ENCODE assay signal across 17 mouse cellular contexts in genomic region chr16:18126211-18126610, GRCm38 (mm10). TPM values are rescaled to one million over a fixed set of nuclear protein-coding genes. Genes with fewer than 3 reads are reported as not detected.
DNase-seq lines count a peak whose midpoint lies in the region; ATAC-seq lines count a peak whose summit lies in the region.
"Had no signal": no experiment of that assay in that cellular context is flagged by ENCODE, and none has a peak within 500 bp of the region (broad histone marks: within the 10 kb centered on the region; RNA-seq: fewer than 3 reads in every experiment).

No protein-coding gene starts in this region.

- no peaks in the 10 kb centered on the region for H3K36me3 ChIP-seq in hindbrain, embryonic 14.5 days (replicated peaks; ENCODE audit: control insufficient read depth, insufficient read depth)
- no peaks in the 10 kb centered on the region for H3K36me3 ChIP-seq in hindbrain, embryonic 11.5 days (ENCODE audit: control insufficient read depth, insufficient read depth, low read length)
- H3K36me3 ChIP-seq in midbrain, embryonic 15.5 days (replicated peaks) = no peaks in the 10 kb centered on the region
- H3K36me3 ChIP-seq in midbrain, embryonic 13.5 days = no peaks in the 10 kb centered on the region
- H3K36me3 ChIP-seq: embryonic facial prominence, embryonic 15.5 days; forebrain, embryonic 10.5 days; G1E; heart, embryonic 12.5 days had no signal

- 79% methylated on average over 3 of the region's 3 CpGs for WGBS in hindbrain, embryonic 14.5 days
- 81% methylated on average over 3 of the region's 3 CpGs for WGBS in hindbrain, embryonic 11.5 days
- WGBS in midbrain, embryonic 15.5 days = 81% methylated on average over 3 of the region's 3 CpGs
- 78% methylated on average over 3 of the region's 3 CpGs for WGBS in midbrain, embryonic 13.5 days

- ATAC-seq in hindbrain, embryonic 14.5 days (ENCODE audit: low FRiP score) = no peak
- ATAC-seq in hindbrain, embryonic 11.5 days (ENCODE audit: low FRiP score) = no peak
- ATAC-seq in midbrain, embryonic 15.5 days (replicated peaks) = no peak
- ATAC-seq in midbrain, embryonic 13.5 days = no peak
- ATAC-seq: inflammation-experienced regulatory T-cells, adult 6 months had no signal

- H3K4me3 ChIP-seq in hindbrain, embryonic 14.5 days (replicated peaks; ENCODE audit: low read length) = no peak overlapping the region
- no peak overlapping the region for H3K4me3 ChIP-seq in hindbrain, embryonic 11.5 days (ENCODE audit: low read depth, low read length)
- no peak overlapping the region for H3K4me3 ChIP-seq in midbrain, embryonic 15.5 days
- H3K4me3 ChIP-seq in midbrain, embryonic 13.5 days (replicated peaks) = no peak overlapping the region
- H3K4me3 ChIP-seq: erythroblast, embryonic 14.5 days had no signal

- no peak overlapping the region; the same call in 1 of the 2 replicates for H3K9ac ChIP-seq in hindbrain, embryonic 14.5 days
- no peak overlapping the region for H3K9ac ChIP-seq in hindbrain, embryonic 11.5 days (ENCODE audit: low read depth, low read length)
- no peak overlapping the region for H3K9ac ChIP-seq in midbrain, embryonic 15.5 days
- no peak overlapping the region for H3K9ac ChIP-seq in midbrain, embryonic 13.5 days (replicated peaks)
- H3K9ac ChIP-seq: embryonic facial prominence, embryonic 15.5 days; heart, embryonic 12.5 days had no signal

- peak; percentile 37 for DNase-seq in cerebellum, adult 8-10 months
- no peak for DNase-seq in cerebellum, adult 11 months
- DNase-seq in hindbrain, embryonic 14.5 days (ENCODE audit: low spot score) = no peak
- no peak for DNase-seq in hindbrain, embryonic 11.5 days (ENCODE audit: low spot score)
- DNase-seq: adrenal gland, postnatal 10 days; embryo, embryonic 11 days; gastrocnemius, adult 2 months; gastrocnemius, postnatal 25 days; kidney, adult 8-10 months had no signal

- H3K27me3 ChIP-seq in hindbrain, embryonic 14.5 days (ENCODE audit: control insufficient read depth, insufficient read depth, low read length) = peaks cover 9% of the 10 kb centered on the region
- peaks cover 32% of the 10 kb centered on the region for H3K27me3 ChIP-seq in hindbrain, embryonic 11.5 days (ENCODE audit: control insufficient read depth, insufficient read depth, low read length)
- H3K27me3 ChIP-seq in midbrain, embryonic 15.5 days (replicated peaks) = peaks cover 7% of the 10 kb centered on the region; the same call in 1 of the 2 replicates
- H3K27me3 ChIP-seq in midbrain, embryonic 13.5 days = peaks cover 39% of the 10 kb centered on the region

- no peak overlapping the region for H3K27ac ChIP-seq in hindbrain, embryonic 14.5 days
- H3K27ac ChIP-seq in hindbrain, embryonic 11.5 days (ENCODE audit: low read depth, low read length) = no peak overlapping the region
- no peak overlapping the region for H3K27ac ChIP-seq in midbrain, embryonic 15.5 days
- H3K27ac ChIP-seq in midbrain, embryonic 13.5 days = no peak overlapping the region
- H3K27ac ChIP-seq: embryonic facial prominence, embryonic 15.5 days; forebrain, embryonic 10.5 days; gastrocnemius, adult 2 months had no signal

- H3K4me1 ChIP-seq in hindbrain, embryonic 14.5 days (replicated peaks; ENCODE audit: control insufficient read depth, insufficient read depth, low read length) = peaks cover 28% of the 10 kb centered on the region
- H3K4me1 ChIP-seq in hindbrain, embryonic 11.5 days (replicated peaks; ENCODE audit: control insufficient read depth, insufficient read depth, low read length) = peaks cover 6% of the 10 kb centered on the region; the same call in 1 of the 2 replicates
- H3K4me1 ChIP-seq in midbrain, embryonic 15.5 days = peaks cover 38% of the 10 kb centered on the region
- peaks cover 36% of the 10 kb centered on the region for H3K4me1 ChIP-seq in midbrain, embryonic 13.5 days (replicated peaks)

- H3K9me3 ChIP-seq in hindbrain, embryonic 14.5 days (ENCODE audit: control insufficient read depth, low read length) = no peaks in the 10 kb centered on the region
- H3K9me3 ChIP-seq in hindbrain, embryonic 11.5 days (ENCODE audit: control insufficient read depth, low read length) = no peaks in the 10 kb centered on the region
- H3K9me3 ChIP-seq in midbrain, embryonic 15.5 days = no peaks in the 10 kb centered on the region
- H3K9me3 ChIP-seq in midbrain, embryonic 13.5 days = no peaks in the 10 kb centered on the region
- H3K9me3 ChIP-seq: embryonic facial prominence, embryonic 15.5 days; forebrain, embryonic 10.5 days; heart, embryonic 12.5 days had no signal

- H3K4me2 ChIP-seq in hindbrain, embryonic 14.5 days (replicated peaks) = peak overlapping the region; percentile 82; the same call in 1 of the 2 replicates
- H3K4me2 ChIP-seq in hindbrain, embryonic 11.5 days (replicated peaks; ENCODE audit: low read depth, low read length) = no peak overlapping the region
- peak overlapping the region; percentile 77; the same call in 1 of the 2 replicates for H3K4me2 ChIP-seq in midbrain, embryonic 15.5 days
- no peak overlapping the region for H3K4me2 ChIP-seq in midbrain, embryonic 13.5 days (replicated peaks)

RNA-seq across cellular contexts. Expression of gene Rtn4r, which starts 1.2 kb away (rescaled TPM):
- polyA plus RNA-seq in hindbrain, embryonic 14.5 days (2014; fragmentation: Nextera tagmentation; extraction: Ambion mirVana) = 22.7 and 26.2 TPM in 2 replicates
- 3.3 and 3.4 TPM in 2 replicates for polyA plus RNA-seq in hindbrain, embryonic 11.5 days (2014; fragmentation: Nextera tagmentation; extraction: Ambion mirVana)
- 25.0 and 27.2 TPM in 2 replicates for polyA plus RNA-seq in midbrain, embryonic 15.5 days (2015; fragmentation: Nextera tagmentation; extraction: Ambion mirVana)
- 10.4 and 13.4 TPM in 2 replicates for polyA plus RNA-seq in midbrain, embryonic 13.5 days (2015; fragmentation: Nextera tagmentation; extraction: Ambion mirVana)
- polyA plus RNA-seq: G1E; inflammation-experienced regulatory T-cells, adult 6 months had no signal

RNA-seq across cellular contexts. Expression of gene Prodh, which starts 36.2 kb away (rescaled TPM):
- 2.8 and 3.1 TPM in 2 replicates for polyA plus RNA-seq in hindbrain, embryonic 14.5 days (2014; fragmentation: Nextera tagmentation; extraction: Ambion mirVana)
- 7.8 and 8.3 TPM in 2 replicates for polyA plus RNA-seq in hindbrain, embryonic 11.5 days (2014; fragmentation: Nextera tagmentation; extraction: Ambion mirVana)
- polyA plus RNA-seq in midbrain, embryonic 15.5 days (2015; fragmentation: Nextera tagmentation; extraction: Ambion mirVana) = 3.7 and 5.0 TPM in 2 replicates
- 4.9 and 5.2 TPM in 2 replicates for polyA plus RNA-seq in midbrain, embryonic 13.5 days (2015; fragmentation: Nextera tagmentation; extraction: Ambion mirVana)

Comparison
In these comparisons a context has a peak if more than half of its experiments do, and no peak if none do; other contexts are left out.
1. H3K4me2 ChIP-seq: peak in hindbrain, embryonic 14.5 days (single experiment) and midbrain, embryonic 15.5 days (single experiment); none in hindbrain, embryonic 11.5 days (single experiment) and midbrain, embryonic 13.5 days (single experiment).